Mouse (Mus musculus) T-cell, adult 2 months (primary cell): ENCODE data around the gene Cemip.
"Not testable (repeated sequence)": the region's sequence is repeated elsewhere in the genome, so short reads cannot be mapped to it uniquely, and the experiment has no call there.

ENCODE experiments used
- DNase-seq: peaks from one replicate; pipeline ENCODE4 v3.0.0; 2022; ENCODE audit warnings: low spot score

Cemip gene

DNA sequence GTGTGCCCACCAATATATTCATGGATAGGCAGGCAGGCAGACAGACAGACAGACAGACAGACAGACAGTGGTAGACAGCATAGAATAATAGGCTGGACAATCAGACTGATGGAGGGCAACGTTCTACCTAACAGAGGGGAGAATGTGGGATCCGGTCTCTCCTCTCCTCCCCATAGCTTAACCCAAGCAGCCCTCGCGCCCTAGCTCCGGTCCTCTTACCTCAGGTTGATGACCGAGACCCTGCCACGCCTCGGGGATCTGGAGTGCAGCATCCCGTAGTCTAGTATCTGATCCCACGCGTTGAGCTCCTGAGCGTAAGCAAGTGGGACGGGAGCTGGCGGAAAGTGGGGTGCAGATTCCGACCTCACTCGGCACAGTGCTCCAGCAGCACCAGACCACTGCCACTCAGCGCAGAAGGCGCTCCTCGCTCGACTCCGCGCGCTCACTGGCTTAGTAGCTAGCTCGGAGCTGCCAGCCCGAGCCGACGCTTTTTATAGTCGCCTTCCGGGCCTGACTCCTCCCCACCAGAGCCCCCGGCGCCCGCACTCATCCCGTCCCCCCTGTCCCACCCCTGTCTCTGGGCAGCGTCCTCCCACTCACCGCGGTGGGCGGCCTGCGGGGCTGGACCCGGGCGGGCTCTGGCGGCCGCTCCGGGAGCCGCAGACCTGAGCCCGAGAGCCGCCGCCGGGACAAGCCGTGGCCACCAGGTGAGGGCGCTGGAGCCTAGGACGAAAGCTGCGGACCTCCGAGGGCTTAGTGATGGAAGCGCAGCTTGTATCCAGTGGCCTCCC, at the start of gene Cemip:
Gene Cemip, minus strand, starts transcription at position 464 of the 791 bp plus-strand sequence.
- DNase-seq = peak; percentile 35

DNA sequence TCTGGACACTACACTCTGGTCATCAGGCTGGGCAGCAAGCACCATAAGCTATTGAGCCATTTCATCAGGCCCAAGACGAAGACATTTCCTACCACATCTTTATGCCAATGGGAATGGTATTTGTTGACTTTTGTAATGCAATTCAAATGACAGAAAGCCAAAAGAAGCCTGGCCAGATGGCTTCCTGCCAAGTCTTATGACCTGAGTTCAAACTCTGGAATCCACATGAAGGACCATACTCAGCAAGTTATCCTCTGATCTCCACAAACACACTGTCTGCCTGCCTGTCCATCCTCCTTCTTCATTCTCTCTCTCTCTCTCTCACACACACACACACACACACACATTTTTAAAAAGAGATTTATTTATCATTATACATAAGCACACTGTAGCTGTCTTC, 46.4 kb upstream of the Cemip start:
- no peak for DNase-seq

DNA sequence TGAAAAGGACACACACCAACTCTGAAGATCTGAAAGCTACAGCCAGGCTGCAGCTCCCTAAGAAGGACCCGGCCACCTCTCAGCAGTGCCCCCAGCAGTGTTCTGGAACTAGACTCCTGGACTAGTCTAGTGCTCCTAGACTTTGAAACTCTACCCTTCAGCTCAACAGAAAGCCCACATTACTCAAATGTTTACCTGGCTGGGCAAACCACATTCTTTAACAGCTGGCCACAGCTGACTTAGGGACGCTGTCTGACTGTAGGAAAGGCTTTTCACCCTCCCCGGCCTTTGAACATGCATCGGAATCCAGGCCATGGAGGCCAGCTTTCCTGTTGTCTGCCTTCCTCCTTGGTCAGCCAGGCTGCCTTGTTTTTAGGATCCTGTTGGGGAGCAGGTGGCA, 45.4 kb upstream of the Cemip start:
- no peak for DNase-seq

DNA sequence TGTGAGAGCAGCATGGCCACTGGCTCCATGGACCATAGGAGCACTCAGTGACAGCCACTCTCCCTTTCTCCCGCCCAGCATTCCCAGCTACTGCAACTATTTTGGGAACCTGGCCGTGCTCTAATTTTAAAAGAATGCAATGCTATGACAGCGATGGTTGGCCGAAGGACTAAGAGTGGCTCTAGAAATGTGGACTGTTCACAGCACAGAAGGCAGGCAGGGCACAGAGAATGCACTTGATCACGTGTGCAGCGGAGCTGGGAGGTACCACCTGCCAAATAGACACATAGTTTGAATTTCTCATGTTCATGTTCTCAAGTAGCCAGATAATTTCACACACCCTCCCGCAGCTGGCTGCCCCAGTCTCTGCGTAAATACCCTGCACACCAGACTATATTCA, 42.4 kb upstream of the Cemip start:
- no peak for DNase-seq

- no peak for DNase-seq
These were observed 39.4 kb upstream of the Cemip start for GRCm38 (mm10) chr7:84125730-84126129.

- not testable (repeated sequence) for DNase-seq
These were observed 37.3 kb upstream of the Cemip start for GRCm38 (mm10) chr7:84123651-84124050.

DNA sequence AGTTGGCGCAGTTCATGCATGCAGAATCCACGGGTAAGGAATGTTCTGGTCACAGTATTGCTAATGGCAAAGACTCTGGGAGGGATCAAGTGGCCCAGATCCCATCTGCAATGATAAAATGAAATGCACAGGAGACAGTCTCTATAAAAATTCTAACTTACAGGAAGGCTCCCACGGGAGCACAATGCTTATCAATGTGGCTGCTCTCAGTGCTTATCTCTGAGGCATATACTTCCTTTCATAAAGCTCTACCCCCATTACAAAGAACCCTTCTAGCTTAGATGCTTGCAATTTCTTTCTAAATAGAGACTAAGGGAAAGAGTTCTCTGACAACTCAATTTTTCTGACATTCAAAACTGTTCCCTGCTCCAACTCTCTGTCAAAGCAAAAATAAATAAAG, 35.5 kb upstream of the Cemip start:
- DNase-seq = no peak

- no peak for DNase-seq
These were observed 33.9 kb upstream of the Cemip start for GRCm38 (mm10) chr7:84120142-84120760.

GRCm38 (mm10) chr7:84119216-84120105, 33.2 kb upstream of the Cemip start:
- DNase-seq = peak; percentile 14

- no peak for DNase-seq
These were observed 31.3 kb upstream of the Cemip start for GRCm38 (mm10) chr7:84117543-84118122.

DNA sequence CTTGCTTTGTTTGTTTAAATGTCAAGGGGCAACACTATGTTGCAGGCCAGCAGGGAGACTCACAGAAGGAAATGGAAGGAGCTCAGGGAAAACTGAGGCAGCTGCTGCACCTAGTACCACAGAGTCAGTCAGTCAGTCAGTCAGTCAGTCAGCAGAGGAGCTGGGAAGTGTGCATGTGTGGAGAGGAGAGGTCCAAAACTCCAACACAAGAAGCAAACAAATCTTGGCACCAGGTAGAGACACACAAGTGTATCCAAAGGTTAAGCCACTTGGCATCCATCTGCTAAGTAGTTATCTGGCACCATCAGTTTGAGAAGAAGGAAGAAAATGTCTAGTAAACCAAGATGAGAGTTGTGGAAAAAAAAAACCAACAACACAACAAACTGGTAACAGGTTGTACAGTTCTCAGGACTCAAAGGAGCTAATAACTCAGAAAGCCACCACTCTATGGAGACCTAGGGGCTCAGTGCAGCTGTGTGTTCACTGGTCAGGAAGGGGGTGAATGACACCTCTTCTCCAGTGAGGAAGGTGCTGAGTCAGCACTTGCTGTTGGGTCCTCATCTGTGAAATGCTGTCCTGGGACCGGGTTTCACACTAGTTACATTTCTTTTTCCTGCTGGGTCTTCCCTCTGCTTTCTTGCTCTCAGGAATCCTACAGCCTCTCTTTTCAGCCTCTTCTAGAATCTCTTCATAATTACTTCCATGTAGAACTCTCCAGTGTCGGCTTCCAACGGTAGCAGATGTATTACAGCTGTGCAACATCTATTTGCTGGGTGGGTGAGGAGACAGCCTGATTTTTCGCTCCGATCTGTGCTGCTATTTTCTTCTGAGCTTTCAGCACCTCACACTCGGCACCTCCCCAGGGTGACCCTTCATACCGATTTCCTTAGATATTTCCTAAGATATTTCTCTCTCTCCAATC, 30.6 kb upstream of the Cemip start:
- no peak for DNase-seq

- DNase-seq = peak; percentile 49
These were observed 29.1 kb upstream of the Cemip start for GRCm38 (mm10) chr7:84115385-84115784.

DNA sequence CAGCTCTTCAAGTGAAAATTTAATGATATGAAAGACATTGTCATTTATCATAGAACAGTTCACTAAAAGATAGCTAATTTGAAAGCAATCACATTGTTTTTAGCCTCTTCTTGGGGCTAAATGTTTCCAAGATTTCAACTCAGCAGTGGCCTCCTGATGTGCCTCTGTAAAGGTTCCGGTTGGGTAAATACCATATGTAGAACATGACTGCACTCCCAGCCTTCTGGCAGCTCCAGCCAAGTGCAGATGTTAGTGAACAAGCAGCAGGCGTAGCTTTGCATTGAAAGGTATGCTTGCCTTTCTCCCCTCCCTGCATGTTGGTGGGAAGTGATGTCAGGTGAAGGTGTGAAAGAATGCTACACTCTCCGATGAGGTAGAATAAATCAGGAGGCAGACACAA, 28.5 kb upstream of the Cemip start:
- no peak for DNase-seq

DNA sequence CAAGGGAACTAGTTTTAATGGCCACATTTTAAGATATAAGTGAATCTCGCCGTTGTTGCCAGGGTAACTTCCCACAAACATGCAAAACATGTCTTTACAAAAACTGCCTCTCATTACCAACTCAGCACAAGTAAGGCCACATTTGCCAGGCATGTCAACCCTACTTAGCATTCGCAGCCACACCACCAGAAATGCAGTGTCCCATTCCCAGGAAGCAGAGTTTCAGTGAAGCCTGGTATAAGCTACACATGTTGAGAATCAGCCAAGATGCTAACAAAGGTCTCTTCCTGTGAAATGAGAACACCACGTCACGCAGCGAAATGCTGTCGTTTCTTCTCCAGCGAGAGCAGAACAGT, 26.7 kb upstream of the Cemip start:
- no peak for DNase-seq

DNA sequence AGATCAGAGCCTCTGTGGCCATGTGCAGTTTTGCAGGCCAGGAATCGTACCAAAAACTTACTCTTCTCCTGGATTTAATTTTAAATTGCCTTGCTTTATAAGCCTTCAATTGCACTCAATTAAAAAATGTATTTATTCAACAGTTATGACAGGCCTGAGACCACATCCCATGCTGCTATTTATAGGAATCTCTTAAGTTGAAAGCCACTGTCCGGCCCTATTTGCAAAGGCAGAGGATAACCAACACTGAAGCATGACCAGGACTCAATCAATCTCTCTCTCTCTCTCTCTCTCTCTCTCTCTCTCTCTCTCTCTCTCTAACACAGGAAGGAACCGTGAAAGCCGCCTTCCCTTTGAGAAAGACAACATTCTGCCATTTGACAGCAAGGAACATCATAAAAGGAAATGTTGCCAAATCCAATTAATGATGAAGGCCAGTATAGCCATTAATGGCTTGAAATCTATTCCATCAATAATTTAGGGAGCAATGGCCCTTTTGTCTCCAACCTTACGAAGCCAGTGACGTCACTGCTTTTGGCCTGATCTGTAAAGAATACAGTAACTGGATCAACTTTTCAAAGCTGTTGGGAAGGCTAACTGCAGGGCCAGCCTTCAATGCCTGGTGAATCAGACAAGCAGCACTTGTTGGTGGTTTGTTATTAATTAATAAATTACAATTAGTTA, 26.2 kb upstream of the Cemip start:
- no peak for DNase-seq

DNA sequence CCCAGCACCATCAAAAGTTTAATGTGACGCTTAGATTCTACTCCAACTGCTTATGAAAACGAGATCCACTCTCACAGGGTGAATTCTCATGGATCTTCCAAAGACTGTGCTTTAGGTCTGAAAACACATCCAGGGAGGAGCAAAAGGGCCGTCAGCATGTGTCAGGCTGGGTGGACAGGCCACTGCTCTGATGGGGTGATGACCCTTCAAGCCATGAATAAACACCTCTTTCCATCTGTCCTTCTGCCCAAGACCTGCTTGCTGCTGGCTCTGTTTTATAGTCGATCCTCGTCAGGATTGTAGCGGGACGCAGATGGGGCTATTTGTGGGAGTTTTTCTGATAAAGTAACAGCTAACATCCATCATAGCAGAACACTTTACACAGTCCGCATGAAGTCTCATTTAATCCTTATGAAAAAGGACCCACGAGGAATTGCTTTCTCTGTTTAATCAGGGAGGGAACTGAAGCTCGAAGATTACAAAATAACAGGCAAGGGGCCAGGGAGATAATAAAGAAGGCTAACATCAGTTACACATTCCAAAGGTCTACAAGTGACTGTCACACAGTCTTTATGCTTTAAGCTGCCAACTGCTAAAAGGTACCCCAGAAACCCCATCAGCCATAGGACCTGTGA, 25.5 kb upstream of the Cemip start:
- no peak for DNase-seq

DNA sequence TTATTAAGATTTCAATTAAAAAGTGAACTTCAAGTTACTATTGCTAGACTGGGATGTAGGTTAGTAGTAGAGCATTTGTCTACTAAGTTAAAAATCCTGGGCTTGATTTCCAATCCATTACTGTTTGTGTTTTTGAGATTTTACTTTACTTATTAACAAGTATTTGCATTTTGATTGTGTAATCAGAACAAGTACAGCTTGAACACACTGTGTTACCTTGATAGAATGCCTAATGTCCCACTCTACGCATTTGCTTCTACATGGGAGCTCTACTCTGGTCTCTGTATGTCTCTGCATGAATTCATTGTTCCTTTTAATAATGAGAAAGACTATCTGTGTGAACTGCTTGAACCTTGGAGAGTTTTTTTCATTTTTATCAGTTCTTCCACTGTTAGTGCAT, 20.6 kb upstream of the Cemip start:
- no peak for DNase-seq

- DNase-seq = no peak
These were observed 16.3 kb upstream of the Cemip start for GRCm38 (mm10) chr7:84102589-84102988.

GRCm38 (mm10) chr7:84100672-84101071, 14.4 kb upstream of the Cemip start:
- no peak for DNase-seq

- DNase-seq = no peak
These were observed 11.8 kb upstream of the Cemip start for GRCm38 (mm10) chr7:84098098-84098497.
